Mouse (Mus musculus) adrenal gland, adult 8-10 months (tissue): ENCODE measurements around the gene Uox. TPM values are rescaled to one million over a fixed set of nuclear protein-coding genes. Genes with fewer than 3 reads are reported as not detected.
A peak's percentile ranks its signal among the peaks of the same experiment; 100 is the strongest.

Experiments
- DNase-seq: peaks from one replicate; pipeline ENCODE4 v3.0.0; 2022
- total RNA-seq, 4 experiments: library from RNA; stranded (reverse); gene quantifications; 2 replicates each; pipeline ENCODE4 v1.2.4; 2022

The Uox gene
- total RNA-seq: under 1 TPM in 2 of 4 experiments, not detected in 2; 0.23 to 0.70 TPM

DNA sequence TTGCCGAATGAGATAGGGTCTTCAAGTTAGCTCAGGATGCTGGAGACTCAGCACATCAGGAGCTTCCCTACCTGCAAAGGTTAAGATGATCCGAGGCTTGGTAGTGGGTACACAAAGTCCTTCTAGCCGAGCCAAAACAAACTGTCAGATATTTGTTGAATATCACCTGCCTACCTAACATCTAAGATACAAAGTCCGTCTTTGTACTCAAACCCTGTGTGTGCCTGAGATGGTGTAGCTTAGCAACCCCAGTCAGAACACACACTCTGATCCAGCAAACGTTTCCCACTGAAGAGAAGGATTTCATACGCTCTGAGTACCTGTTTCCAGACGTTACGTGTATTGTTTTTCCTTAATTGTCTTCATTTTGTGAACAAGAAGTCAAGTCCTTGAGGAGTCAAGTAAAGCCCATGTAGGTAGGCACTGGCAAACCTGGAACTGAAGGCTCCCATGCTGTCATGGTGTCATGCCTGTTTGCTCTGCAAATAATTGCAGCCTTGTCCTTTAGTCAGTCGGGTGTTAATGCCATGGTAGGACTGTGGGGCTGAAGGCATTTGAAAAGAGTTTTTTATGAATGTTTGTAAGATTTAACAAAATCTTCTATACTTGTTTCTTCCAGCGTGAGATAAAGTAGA is at the start of gene Uox:
Uox (plus strand) TSS at position 279 of the 635 bp plus-strand sequence.
- no peak for DNase-seq

DNA sequence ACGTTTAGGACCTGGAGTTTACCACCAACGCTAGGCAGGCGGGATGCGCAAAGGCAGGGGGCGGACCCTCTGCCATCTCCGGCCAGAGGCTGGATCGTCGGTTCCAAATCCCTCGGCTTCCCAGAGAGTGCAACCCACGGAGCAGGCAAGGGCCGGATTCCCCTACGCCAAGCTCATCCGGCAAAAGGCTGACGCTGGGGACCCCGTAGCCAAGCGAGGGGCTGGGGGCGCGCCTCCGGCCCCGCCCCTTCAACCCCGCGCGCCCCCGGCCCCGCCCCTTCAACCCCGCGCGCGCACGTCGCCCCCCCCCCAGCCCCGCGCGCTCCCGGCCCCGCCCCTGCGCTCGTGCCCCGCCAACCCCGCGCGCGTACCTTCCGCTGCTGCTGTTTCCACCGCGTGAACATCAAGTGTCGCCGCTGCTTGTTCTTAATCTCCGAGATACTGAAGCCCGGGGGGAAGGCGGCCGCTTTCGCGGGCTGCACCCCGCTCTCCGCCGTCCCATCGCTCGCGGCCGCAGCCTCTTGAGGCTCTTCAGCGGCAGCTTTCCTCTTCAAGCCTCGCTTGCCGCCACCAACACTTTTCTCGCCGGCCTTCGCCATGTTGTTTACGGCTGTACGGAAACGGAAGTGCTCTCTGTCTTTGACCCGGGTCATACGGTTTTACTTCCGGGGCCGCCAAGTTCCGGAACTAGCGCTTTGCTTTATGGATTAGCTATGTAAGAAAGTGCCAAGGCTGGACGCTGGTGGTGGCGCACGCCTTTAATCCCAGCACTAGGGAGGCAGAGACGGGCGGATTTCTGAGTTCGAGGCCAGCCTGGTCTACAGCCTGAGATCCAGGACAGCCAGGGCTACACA is 49.2 kb upstream of the Uox start, which contains the start of gene Rpf1:
Rpf1 (minus strand) TSS at position 632 of the 854 bp plus-strand sequence.
- peak; percentile 89 for DNase-seq

DNA sequence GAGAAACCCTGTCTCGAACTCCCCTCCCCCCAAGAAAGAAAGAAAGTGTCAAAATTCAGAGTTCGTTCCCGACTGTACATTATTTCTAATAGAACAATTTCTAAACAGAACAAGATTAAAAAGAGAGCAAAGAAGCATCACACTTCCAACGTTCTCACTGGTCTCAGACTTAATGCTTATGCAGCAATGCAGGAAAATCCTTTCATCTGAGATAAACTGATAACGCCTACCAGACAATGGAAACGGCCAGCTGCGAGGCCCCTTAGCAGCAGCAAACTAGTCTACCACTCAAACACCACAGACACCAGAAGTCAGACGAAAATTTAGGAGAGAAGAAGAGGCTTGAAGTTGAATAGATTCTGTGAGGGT is 48.6 kb upstream of the Uox start:
- no peak for DNase-seq

DNA sequence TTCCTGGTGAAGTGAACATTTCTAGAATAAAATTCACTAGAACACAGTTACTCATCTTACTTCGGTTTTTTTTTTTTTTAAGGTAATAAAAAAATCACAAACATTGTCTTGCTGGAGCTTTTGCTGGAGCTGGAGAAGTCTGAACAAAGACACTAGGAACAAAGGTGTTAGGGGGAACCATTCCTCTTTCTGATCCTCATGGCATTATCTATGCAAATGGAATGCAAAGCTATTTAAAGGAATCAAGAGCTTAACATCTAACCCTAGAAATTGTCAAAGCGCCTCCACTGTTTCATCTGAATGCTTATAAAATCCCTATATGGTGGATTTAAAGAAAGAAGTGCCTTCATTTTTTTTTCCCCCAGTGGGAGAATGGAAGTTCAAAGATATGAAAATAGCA is 41.9 kb upstream of the Uox start:
- DNase-seq: no peak

DNA sequence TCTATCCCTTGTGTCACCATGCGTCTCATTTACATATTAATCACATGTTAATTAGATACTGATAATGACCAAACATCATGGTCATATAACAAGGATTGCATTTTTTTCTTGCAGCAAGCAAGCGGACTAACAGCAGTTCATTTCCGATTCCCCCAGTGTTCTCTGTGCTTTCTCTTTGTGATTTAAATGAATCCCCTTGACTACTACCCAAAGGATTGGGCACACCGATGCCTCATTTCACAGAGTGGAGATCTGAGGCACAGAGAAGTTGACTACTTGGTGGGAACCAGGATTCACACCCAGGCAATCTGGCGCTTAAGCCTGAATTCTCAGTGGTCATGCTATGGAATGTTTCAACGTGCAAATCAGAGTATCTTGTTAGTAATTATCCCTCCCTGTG is 35.2 kb upstream of the Uox start:
- DNase-seq: no peak

DNA sequence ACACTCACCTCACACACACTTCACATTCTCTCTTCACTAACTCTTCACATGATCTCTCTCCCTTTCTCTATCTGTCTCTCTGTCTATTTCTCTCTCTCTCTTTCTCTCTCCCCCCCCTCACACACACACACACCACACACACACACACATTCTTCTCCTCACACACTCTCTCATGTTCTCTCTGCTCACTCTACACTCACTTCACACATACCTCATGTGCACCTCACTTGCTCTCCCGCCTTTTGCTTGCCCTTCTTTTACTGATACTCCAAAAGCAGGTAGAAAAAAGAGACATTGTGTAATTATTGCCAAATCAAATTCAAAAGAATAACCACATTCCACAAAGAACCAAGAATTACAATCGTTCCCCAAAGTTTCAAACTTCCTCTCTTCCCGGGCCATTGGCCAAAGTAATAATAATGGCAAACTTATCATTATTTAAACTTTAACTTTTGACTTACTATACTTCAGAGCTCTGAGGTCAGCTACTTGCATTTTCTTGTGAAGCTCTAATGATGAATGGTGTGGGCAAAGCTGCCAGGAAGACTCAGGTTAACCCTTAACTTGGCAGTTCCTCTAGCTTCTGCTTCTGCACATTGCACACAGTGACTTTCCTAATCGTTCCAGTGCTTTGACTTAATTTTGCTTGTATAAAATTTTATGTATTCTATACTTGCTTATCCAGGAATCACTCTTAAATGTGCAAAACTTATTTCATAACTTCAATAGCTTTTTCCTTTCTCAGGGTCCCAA is 29.5 kb upstream of the Uox start:
- no peak for DNase-seq

DNA sequence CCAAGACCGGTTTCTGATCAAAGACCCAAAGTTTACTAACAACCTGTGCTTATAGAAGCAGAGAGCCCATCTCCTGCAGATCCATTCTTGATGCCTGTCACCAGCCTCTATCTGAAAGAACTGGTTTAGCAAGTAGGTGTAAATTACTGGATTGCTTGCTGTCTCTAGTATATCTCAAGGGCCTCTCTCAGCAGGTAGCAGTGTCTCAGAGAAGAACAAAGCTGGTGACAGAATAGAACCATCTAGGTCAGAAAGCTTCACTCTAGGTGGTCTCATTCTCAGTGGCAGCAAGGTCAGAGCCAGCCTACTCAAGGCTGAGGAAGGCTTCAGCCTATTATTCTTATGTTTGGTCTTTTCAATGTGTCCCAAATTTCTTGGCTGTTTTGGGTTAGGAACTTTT is 26.6 kb upstream of the Uox start:
- DNase-seq: no peak

DNA sequence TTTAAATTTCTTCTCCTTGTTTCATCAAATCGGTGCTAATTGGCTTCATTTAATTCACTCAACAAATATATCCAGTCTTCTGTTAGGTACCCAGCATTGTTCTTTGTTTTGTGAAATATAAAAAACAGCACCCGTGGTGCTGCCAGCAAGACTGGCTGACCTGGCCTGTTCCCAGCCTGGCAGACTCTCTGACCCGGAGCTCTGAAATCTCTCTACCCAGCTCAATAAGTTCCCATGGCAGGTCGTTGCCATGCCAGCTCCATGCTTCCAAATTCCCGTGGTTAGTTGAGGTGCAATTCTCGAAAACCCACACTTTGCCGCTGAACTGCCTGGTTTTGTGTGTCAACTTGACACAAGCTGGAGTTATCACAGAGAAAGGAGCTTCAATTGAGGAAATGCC is 15.4 kb upstream of the Uox start:
- no peak for DNase-seq

DNA sequence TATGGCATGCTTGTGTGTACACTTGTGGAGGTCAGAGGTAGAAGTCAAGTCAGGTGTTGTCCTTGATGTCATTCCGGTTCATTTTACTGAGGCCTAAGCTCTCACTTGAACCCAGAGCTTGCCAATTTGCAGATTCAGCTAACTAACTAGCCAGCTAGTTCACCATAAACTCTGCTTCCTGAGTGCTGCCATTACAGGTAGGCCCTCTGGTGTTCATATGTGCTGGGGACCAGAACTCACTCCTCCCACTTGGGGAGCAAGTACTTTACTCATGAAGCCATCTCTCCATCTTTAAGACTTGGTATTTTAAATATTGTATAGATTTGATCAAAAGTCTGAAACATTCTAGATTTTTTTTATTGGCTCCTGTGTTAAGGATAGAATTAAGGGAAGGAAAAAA is 13.7 kb upstream of the Uox start:
- DNase-seq: no peak

DNA sequence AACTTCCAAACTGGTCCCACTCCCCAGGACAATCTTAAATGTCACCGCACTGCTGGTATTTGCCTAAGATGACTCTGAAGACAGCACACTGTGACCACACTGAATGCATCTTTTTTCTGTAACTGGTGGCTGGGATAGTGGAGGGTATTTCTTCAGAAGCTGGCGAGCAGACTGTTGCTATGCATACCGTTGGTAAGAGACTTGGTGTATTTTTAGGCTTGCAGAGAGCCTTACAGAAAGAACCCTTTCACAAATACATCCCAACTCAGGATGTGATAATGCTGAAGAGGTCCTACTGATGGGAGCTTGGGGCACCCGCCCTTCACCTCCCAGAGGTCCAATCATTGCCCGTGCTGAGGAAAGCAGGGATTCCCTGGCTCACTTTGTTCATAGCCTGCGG is 12.7 kb upstream of the Uox start:
- no peak for DNase-seq

DNA sequence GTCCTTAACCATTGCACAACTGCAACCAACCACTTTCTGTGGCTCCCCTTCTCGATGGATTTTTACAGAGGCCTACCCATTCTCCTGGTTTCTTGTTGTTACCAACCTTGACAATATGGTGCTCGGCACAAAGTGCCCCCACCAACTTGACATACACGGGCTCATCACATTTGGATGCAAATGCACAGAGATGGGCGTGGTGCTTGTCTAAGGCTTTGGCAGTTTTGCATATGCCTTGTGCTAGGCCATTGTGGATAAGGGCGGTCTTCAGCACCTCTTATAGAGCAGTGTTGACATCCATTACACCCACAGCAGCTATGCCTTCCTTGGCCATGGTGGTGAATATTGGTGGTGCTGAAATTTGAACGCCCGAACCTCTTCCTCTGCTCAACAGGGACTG is 7.3 kb upstream of the Uox start:
- no peak for DNase-seq

DNA sequence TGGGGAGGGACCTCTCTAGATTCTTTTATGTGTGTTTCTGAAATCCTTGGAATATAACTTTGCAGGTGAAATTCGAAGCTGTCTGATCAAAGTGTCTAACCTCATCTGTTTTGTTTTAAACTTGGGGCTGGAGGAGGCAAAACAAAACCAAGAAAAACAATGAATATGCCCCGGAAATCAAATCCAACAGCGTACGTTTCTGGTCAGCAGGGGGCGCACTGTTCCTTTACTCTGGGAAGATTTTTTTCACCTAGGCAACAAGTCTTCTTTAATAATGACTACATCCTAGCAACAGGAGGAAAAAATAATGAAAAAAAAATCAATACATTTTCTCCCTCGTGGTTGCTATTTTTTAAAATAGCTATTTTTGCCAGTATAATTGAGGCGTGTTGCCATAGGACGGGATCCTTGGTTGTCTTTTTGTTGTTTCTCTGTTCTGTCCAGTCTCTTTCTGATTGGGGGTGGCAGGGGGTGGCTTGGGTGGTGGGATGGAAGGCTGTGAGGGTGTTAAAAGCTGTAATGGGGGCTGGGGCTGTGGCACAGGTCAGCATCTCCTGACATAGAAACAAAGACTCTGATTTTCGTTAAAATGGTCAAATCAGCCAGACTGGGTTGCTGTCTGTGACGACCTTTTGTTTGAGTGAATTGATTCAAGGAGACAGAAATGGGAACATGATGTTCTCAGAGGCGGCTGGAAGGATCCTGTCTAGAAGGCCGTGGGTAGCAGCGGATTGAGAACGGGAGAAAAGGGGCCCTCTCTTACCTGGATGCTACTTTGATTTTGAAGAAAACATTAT is 5.8 kb upstream of the Uox start:
- peak; percentile 53 for DNase-seq

DNA sequence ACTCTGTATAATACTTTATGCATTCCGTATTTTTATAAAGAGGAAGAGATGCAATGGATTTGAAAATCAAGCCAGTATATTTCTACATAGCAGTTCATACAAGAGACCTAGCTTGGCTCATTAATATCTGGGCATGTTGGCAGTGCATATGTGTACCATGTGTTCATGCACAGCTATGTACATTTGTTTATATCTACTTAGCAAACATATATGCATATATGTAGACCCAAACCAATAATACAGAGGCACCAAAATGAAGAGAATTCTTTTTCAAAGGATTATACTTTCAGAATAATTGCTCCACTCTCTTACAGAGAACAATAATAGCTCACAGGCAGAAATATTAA is 5.2 kb upstream of the Uox start:
- DNase-seq: no peak

DNA sequence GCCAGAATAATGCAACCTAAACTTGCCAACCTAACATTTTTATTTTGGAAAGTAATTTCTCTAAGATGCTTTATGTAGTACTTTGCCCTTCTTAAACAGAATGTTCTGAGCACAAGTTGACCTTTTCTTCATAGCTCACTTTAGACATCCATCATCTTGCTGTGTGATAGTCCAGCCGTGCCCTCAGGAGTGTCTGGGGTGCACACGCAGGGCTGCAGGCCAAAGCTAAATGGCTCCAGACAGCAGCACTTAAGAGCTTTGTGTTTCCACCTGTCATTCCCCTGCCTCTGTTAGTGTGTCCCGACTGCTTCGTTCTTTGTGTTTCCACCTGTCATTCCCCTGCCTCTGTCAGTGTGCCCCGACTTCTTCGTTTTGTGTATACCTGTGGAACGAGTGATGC is 2.9 kb upstream of the Uox start:
- DNase-seq: no peak

DNA sequence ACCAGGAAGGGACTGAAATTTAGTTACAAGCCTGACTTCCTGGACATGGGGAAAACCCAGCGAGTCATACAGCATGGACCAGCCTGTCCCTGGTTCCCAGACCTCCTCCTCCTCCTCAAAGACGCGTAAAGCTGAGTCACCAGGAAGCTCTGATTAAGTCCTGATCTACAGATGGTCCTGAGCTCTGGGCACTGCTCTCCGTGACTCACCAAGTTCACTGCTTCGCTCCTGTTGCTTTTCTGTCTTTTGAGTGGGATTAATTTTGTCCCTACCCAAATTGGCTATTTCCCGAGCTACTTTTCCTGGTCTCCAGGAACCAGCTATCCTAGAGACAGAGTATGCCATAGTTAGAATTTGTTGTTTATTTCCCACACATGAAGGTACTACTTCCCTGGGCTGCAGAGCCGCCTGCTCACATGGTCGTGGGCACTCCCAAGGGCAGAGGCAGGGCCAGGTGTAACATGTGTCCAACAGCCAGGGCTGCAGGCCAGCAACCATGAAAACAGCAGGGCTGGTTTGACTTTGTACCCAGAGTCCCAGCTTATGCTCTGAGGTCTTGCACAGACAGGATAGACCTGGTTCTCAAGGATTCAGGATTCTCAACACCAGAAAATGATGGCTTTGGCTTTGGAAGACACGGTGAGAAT is 2.2 kb upstream of the Uox start:
- DNase-seq: peak; percentile 66

DNA sequence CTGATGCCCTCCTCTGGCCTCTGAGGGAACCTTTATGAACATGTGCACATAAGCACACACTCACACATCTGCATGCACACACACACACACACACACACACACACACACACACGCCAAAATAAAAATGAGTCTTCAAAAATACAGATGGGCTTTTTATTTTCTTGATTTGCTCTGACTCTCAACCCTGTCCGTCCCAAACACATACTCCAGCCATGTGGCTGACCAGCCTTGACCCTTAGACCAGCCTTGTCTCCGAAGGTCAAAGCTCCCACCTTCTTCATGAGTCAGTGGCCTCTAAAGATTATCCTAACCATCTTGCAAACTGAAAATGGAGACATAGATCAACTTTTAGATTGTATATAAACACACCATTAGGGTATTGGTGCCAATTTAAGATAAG is 632 bp upstream of the Uox start:
- no peak for DNase-seq

DNA sequence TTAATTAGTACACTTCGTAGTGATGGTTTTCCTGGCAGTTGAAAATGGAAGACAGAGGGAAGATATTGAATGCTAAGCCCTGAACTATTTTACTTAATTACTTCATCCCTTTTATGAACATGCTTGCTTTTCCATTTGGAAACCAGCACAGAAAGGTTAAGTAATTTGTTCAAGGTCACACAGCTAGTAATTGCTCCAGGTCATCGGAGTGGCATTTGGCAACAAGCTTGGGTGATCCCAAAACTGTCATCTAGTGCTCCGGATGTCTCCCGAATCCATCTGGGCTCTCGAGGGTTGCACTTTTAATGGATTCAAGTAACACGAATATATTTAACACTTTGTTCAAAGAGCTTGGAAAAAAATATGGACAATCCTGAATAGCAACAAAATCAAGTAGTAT is 713 bp downstream of the Uox start:
- DNase-seq: no peak

DNA sequence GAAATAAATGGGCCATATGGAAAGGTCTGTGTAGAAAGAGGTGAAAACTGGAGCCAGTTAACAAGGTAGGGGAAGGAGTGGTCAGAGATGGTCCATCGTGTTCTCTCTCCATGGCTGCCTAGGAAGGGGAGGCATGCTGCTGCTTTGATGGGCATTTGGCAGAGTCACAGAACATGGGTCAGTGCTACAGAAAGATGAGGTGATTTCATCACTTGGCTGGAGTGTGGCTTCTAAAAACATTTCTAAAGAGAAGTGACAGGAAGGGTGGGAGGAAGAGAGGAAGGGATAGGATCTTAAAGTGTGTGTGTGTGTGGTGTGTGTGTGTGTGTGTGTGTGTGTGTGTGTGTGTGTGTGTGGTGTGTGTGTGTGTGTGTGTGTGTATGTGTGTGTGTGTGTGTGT is 1.1 kb downstream of the Uox start:
- DNase-seq: no peak

DNA sequence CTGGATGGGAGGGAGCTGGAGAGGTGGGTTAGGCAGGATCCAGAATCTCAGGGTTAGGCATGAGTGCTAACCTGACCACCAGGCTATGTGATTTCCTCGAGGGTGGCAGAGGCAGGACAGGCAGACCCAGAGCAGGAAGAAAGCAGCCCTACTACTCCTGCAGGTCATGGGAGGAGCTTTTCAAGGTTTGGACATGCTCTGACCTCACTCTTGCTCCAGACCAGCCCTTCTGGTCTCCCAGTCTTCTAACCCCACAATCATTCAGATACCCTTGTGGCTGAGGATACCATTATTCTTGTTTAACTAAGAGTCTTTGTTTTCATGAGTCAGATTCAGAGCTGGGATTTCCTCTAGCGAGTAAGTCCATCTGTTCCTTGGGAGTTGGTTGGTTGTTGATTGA is 7.4 kb downstream of the Uox start:
- DNase-seq: no peak

DNA sequence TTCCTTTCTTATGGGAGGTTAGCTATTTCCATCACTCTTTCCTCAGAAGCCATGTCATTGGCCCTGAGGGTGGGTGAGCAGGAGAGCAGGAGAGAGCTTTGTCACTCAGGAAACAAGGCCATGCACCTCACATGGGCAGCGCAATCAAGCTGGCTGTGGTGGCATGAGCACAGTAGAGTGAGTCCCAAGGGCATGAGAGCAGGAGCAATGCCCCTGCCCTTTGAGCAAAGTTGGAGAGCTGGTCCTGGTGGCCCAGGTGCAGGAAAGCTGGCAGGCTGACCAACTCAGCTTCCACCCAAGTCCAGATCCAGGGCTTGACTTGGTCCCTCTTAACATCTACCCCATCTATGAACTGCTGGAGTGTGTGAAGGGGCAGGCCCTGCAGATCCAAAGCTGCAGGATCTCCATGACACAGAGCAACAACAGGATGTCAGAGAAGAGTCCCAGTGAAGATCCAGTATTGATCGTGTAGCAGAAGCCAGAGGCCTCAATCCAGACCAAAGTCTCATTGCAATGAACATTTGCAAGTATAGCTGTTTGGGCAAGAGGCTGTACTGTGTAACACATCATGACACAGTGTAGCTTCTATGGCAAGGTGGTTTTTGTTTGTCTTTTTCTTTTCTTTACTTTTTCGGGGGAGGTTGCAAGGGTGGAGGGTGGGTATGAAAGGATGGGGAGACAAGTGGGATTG is 10.0 kb downstream of the Uox start:
- no peak for DNase-seq

DNA sequence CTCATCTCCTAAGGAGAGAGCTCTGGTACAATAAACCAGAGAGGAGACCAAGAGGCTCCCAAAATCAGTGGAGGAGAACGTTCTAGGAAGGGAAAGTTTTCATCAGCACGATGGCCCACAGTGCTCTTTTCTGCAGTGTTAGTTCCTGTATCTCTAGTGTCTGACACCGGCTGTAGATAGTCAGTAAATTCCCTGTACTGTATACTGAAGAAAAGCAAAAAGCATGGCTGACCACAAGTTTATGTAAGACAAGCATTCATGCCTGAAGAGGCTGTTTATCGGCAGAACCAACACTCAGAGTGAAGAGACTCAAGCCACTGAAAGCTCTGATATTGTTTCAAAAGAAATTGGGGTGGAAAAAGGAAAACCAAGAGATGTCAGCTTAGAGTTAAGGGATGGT is 13.3 kb downstream of the Uox start:
- no peak for DNase-seq

DNA sequence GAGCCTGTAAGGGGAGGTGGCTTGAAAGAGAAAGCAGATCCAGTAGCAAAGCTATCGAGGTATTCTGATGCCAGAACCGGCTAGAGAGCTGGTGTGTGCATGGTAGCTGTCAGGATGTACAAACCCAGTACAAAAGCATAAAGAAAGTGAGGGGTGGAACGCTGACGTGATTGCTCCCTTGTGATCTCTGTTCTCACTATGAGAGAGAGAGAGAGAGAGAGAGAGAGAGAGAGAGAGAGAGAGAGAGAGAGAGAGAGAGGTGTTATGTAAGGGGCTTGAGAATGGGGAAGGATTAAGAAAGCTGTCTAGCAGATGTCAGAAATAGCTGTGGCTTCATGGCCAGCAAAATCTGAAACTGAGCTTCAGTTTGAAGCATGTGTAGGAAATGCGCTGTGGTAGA is 13.7 kb downstream of the Uox start:
- no peak for DNase-seq
